Mouse (Mus musculus): ENCODE data around the gene Tas2r138. TPM values are rescaled to one million over a fixed set of nuclear protein-coding genes. Genes with fewer than 3 reads are reported as not detected.

Tas2r138 gene
- total RNA-seq, 2 experiments from 2014 or later = not detected

DNA sequence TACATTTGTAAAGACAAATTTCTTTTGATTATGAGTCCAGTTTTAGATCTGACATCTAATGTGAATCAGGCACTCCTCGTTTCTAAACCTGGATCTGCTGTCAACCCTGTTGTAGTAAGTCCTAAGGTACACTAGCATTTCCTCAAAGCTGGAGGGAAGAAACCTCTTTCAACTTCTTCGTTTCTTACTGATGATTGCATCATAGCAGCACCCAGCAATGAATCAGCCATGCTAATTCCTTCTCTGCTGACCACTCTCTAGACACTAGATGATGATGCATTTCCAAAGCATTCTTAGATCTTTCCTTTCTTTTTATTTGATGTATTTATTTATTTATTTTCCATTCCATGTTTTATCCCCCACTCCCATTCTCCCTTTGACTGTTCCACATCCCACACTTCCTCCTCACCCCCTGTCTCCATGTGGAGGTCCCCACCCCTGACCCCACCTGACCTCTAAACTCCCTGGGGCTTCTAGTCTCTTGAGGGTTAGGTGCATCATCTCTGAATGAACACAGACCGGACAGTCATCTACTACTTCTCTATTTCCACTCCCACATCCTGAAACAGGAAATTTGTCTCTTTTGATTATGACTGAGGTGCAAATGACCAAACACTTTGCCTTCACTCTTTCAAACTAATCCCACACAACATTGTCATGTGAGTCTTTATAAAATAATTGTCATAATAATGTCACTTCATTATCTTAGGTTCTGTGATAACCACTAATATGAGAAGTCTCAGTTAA is 18.1 kb downstream of the Tas2r138 start:
- no peak for TF ChIP-seq CTCF (IDR thresholded peaks at IDR 0.05)
- Histone ChIP-seq H3K27ac (no peak overlapping the region), H3K4me3 (no peak overlapping the region)
- no peak for DNase-seq
- intact Hi-C loops (cut with DNase I) = no loop called here

- TF ChIP-seq CTCF (IDR thresholded peaks at IDR 0.05) = no peak
- Histone ChIP-seq H3K27ac (no peak overlapping the region), H3K4me3 (no peak overlapping the region)
- DNase-seq = no peak
- intact Hi-C loops (cut with DNase I) = no loop called here
Observed at GRCm38 (mm10) chr6:40588346-40588745, 24.8 kb downstream of the Tas2r138 start.

DNA sequence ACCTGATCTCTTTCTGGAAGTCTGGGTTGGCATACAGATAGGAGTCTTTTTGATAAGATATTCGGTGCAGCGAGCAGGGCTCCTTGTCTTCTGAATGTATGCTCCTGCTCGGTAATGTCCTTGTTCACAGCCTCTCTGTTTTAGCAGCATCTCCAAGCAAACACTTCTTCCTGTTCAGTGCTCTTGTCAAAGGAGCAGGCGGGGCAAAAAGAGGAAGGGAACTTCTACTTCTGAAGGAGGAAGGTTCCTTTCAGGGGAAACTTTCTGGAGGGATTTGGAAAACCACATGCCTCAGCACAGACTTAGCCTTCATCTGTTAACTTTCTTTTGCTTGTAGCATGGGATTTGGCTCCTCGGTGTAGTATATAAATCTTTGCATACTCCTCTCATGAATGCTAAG is 27.5 kb downstream of the Tas2r138 start, which contains the start of gene Clec5a:
Gene Clec5a, minus strand, starts transcription at position 177 of the 400 bp plus-strand sequence.
- Histone ChIP-seq H3K27ac (no peak within 1 kb of the TSS), H3K4me3 (no peak within 1 kb of the TSS; the same call in 1 of the 2 replicates)
- intact Hi-C loops (cut with DNase I) = no loop called here
- no peak for TF ChIP-seq CTCF (IDR thresholded peaks at IDR 0.05)
- DNase-seq = no peak

GRCm38 (mm10) chr6:40584336-40584735 is 28.8 kb downstream of the Tas2r138 start:
- no peak overlapping the region for H3K4me3 ChIP-seq
- intact Hi-C loops (cut with DNase I) = no loop called here
- DNase-seq = no peak
- TF ChIP-seq CTCF (IDR thresholded peaks at IDR 0.05) = no peak
- no peak overlapping the region for H3K27ac ChIP-seq

GRCm38 (mm10) chr6:40576305-40576704 is 36.8 kb downstream of the Tas2r138 start:
- DNase-seq = no peak
- H3K4me3 ChIP-seq = no peak overlapping the region
- intact Hi-C loops (cut with DNase I) = no loop called here
- H3K27ac ChIP-seq = no peak overlapping the region
- TF ChIP-seq CTCF (IDR thresholded peaks at IDR 0.05) = no peak

GRCm38 (mm10) chr6:40573618-40574017 is 39.5 kb downstream of the Tas2r138 start:
- H3K4me3 ChIP-seq = no peak overlapping the region
- no peak overlapping the region for H3K27ac ChIP-seq
- DNase-seq = no peak
- no peak for TF ChIP-seq CTCF (IDR thresholded peaks at IDR 0.05)
- intact Hi-C loops (cut with DNase I) = no loop called here

DNA sequence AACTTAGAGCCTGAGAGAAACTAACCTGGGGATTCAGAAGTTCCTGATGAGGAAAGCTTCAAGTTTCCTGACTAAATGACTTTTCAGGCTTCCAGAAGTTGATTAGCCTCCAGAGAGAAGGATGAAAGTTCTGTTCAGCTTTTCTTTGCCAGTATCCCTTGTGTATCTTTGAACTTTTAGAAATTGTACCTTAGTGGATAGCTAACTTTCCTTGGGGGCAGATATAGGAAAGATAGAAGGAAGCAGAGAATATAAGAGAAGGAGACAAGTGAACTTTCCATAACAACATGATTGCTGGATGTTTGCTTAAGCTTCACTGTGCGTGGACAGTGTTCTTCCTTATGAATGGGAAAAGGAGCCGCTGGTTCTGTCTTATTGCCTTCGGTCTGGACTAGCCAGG is 43.9 kb downstream of the Tas2r138 start, which contains the start of gene Olfr460:
Gene Olfr460, plus strand, starts transcription at position 301 of the 400 bp plus-strand sequence.
- no peak within 1 kb of the TSS for H3K27ac ChIP-seq
- intact Hi-C loops (cut with DNase I) = no loop called here
- TF ChIP-seq CTCF (IDR thresholded peaks at IDR 0.05) = no peak
- no peak for DNase-seq
- no peak within 1 kb of the TSS for H3K4me3 ChIP-seq

Other genes with a start within 250 kb of the Tas2r138 start
- gene E330009J07Rik, start 177.2 kb downstream of the Tas2r138 start, total RNA-seq (2021) = 1 to 10 TPM in 1 of 2 experiments, under 1 TPM in 1; 0.98 to 1.2 TPM
- not detected for gene Wee2, start 174.2 kb downstream of the Tas2r138 start, total RNA-seq (2021)
- 10 to 100 TPM; 24.7 to 29.6 TPM for gene Ssbp1, start 142.0 kb downstream of the Tas2r138 start, total RNA-seq (2021)
- gene Tas2r137, start 122.1 kb downstream of the Tas2r138 start, total RNA-seq (2021) = not detected
- not detected for gene Tas2r108, start 119.8 kb downstream of the Tas2r138 start, total RNA-seq (2021)
- not detected for gene Prss37, start 93.8 kb downstream of the Tas2r138 start, total RNA-seq (2021)
- not detected for gene Olfr461, start 58.3 kb downstream of the Tas2r138 start, total RNA-seq (2021)
- not detected for gene Olfr460, start 43.8 kb downstream of the Tas2r138 start, total RNA-seq (2021)
- under 1 TPM; 0.13 to 0.17 TPM for gene Clec5a, start 27.5 kb downstream of the Tas2r138 start, total RNA-seq (2021)
- gene Mgam, start 15.5 kb upstream of the Tas2r138 start, total RNA-seq (2021) = 1 to 10 TPM in 1 of 2 experiments, not detected in 1; 1.1 TPM

Measured in gastrocnemius, adult 2 months (tissue).